Mouse (Mus musculus): ENCODE measurements around the gene Plbd1. TPM values are rescaled to one million over a fixed set of nuclear protein-coding genes. Genes with fewer than 3 reads are reported as not detected.

The Plbd1 gene
- total and polyA plus RNA-seq, 2 experiments from 2014 or later: 0.19 to 0.40 TPM

DNA sequence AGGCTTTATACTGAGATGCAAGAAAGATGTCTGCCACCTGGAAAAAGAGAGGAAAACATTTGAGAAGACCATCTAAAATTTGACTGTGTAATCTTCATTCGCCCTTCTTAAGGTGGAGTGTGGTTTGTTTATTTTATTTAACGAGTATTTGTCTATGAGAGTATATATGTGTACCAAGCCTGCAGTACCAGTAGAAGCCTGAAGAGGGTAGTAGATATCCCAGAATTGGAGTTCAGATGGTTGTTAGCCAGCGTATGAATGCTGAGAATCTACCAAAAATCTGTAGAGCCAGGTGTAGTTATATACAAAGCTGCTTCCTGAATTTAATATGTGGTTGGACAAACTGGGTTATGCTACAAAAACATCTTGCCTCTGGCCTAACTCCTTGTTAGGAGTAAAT, 49.4 kb downstream of the Plbd1 start:
- 97% methylated on average over 3 of the region's 3 CpGs for WGBS
- ATAC-seq: no peak
- no peak for DNase-seq
- Histone ChIP-seq H3K9ac (no peak overlapping the region), H3K9me3 (ENCODE audit: low read length) (0 out of 2 replicates have a peak, but pooled peaks cover 4% of the 10 kb centered on the region), H3K4me3 (ENCODE audit: low read depth, low read length) (no peak overlapping the region), H3K4me2 (ENCODE audit: low read depth) (no peak overlapping the region), H3K27me3 (ENCODE audit: insufficient read depth, low read length) (no peaks in the 10 kb centered on the region), H3K4me1 (ENCODE audit: insufficient read depth) (no peaks in the 10 kb centered on the region), H3K36me3 (ENCODE audit: insufficient read depth) (peaks cover 34% of the 10 kb centered on the region), H3K27ac (ENCODE audit: low read depth, low read length) (no peak overlapping the region)
- peak; percentile 35 for TF ChIP-seq CTCF (IDR thresholded peaks at IDR 0.05; ENCODE audit: low read depth)

DNA sequence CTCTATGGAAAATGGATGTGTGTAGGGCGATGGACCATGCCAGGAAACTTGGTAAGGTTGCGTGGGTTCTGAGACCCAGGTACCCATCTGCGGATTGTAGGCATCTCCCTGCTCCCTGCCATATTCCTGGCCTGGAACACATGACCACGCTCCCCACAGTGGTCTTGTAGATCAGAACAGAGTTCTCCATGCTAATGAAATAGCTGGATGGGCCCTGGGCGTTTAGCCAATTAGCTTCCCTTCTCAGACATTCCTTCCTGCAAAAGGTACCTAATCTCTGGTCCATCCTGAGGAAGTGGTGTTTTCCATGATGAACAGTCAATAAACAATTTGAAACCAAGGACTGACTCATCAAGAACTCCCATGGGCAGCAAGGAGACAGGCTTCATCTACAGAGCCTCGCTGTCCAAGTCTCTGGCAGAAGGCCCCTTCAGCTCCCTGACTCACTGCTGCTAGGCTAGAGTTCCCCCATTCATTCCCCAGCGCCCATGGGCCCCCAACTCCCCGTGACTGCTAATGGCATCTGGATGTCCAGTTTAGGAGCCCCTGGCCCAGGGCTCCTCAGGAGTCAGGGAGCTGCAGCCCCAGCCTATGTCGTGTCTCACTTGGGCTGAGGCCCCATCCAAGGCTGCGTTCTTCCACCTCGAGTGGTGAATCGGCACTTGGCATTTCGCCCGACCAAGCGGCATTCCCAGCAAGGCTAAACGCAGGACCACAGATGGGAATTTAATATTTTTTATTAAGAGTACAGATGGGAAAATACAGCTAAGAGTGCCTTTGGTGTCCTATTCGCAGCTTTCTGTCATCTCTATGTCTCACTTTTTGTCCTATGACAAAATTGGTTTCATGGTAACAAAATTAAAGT, 50.1 kb downstream of the Plbd1 start:
- H3K4me2 ChIP-seq (ENCODE audit: low read depth): no peak overlapping the region
- H3K9me3 ChIP-seq (ENCODE audit: low read length): 0 out of 2 replicates have a peak, but pooled peaks cover 4% of the 10 kb centered on the region
- no peaks in the 10 kb centered on the region for H3K27me3 ChIP-seq (ENCODE audit: insufficient read depth, low read length)
- H3K4me3 ChIP-seq (ENCODE audit: low read depth, low read length): no peak overlapping the region
- WGBS: 91% methylated on average over 17 of the region's 17 CpGs
- no peak for ATAC-seq
- H3K27ac ChIP-seq (ENCODE audit: low read depth, low read length): no peak overlapping the region
- H3K9ac ChIP-seq: no peak overlapping the region
- no peak for TF ChIP-seq CTCF (IDR thresholded peaks at IDR 0.05; ENCODE audit: low read depth)
- DNase-seq: no peak
- H3K36me3 ChIP-seq (ENCODE audit: insufficient read depth): peaks cover 40% of the 10 kb centered on the region
- no peaks in the 10 kb centered on the region for H3K4me1 ChIP-seq (ENCODE audit: insufficient read depth)

DNA sequence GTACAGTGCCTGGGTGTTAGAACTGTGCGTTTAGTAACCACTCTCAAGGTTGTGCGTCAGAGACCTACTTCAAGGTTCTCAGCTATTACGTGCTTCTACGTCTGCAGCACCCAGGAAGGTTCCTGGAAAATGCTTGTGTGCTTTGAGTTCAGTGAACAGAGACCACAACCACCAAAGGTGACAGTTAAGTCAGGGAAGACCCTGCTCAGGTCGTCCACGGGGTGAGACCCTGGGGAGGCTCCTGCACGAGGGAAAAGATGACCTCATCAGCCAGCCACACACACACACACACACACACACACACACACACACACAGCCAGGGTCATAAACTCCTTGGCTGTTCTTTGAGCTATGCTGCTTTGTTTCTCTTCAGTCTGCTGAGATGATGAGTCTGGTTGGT, 59.1 kb downstream of the Plbd1 start:
- H3K27ac ChIP-seq (ENCODE audit: low read depth, low read length): no peak overlapping the region
- H3K36me3 ChIP-seq (ENCODE audit: insufficient read depth): peaks cover 71% of the 10 kb centered on the region
- WGBS: 87% methylated on average over 7 of the region's 7 CpGs
- DNase-seq (no peak), ATAC-seq (no peak)
- no peak overlapping the region for H3K4me2 ChIP-seq (ENCODE audit: low read depth)
- no peaks in the 10 kb centered on the region for H3K4me1 ChIP-seq (ENCODE audit: insufficient read depth)
- no peak for TF ChIP-seq CTCF (IDR thresholded peaks at IDR 0.05; ENCODE audit: low read depth)
- H3K4me3 ChIP-seq (ENCODE audit: low read depth, low read length): no peak overlapping the region
- no peaks in the 10 kb centered on the region for H3K27me3 ChIP-seq (ENCODE audit: insufficient read depth, low read length)
- no peak overlapping the region for H3K9ac ChIP-seq
- no peaks in the 10 kb centered on the region for H3K9me3 ChIP-seq (ENCODE audit: low read length)

DNA sequence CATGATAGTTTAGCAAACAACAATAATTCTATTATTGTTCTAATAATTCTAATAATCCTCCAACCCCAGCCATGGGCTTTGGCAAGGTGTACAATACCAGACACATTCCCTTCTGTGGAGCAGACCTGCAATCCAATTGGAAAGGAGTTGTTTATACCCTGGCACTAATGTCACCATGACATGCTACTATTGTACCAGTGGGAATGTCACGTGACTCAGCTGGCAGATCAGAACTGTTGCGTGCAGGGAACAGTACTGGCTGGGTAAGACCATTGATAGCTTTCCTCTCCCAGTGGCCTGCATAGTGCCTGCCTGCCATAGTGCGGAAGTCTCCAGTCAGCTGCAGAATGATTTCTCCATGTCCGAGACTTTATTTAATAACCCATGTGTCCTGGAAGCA, 67.2 kb downstream of the Plbd1 start:
- ATAC-seq (no peak; the same call in 1 of the 2 replicates), DNase-seq (no peak)
- WGBS: 88% methylated on average over 4 of the region's 4 CpGs
- H3K9ac ChIP-seq: no peak overlapping the region
- no peak overlapping the region for H3K4me3 ChIP-seq (ENCODE audit: low read depth, low read length)
- no peaks in the 10 kb centered on the region for H3K27me3 ChIP-seq (ENCODE audit: insufficient read depth, low read length)
- no peak overlapping the region for H3K27ac ChIP-seq (ENCODE audit: low read depth, low read length)
- no peaks in the 10 kb centered on the region for H3K9me3 ChIP-seq (ENCODE audit: low read length)
- no peak for TF ChIP-seq CTCF (IDR thresholded peaks at IDR 0.05; ENCODE audit: low read depth)
- H3K4me2 ChIP-seq (ENCODE audit: low read depth): no peak overlapping the region
- H3K4me1 ChIP-seq (ENCODE audit: insufficient read depth): no peaks in the 10 kb centered on the region
- peaks cover 50% of the 10 kb centered on the region for H3K36me3 ChIP-seq (ENCODE audit: insufficient read depth)

DNA sequence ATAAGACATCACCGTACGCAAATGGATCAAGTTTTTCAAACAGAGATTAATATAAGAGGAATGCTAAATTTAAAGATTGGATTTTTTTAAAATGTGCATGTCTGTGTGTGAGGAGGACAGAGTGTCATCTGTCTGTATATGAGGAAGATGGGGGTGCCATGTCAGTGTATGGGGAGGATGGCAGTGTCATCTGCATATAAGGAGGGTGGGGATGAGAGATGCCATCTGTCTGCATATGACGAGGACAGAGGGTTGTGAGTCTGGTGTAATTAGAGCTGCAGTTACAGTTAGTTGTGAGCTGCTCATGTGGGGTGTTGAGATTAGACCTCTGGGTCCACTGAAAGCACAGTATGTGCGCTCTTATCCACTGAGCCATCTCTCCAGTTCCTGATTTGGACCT, 71.0 kb downstream of the Plbd1 start:
- no peak for TF ChIP-seq CTCF (IDR thresholded peaks at IDR 0.05; ENCODE audit: low read depth)
- H3K4me2 ChIP-seq (ENCODE audit: low read depth): no peak overlapping the region
- peaks cover 55% of the 10 kb centered on the region for H3K36me3 ChIP-seq (ENCODE audit: insufficient read depth)
- ATAC-seq (0 out of 2 replicates have a peak, but pooled peaks have one; percentile 43), DNase-seq (no peak)
- H3K9ac ChIP-seq: no peak overlapping the region
- H3K4me1 ChIP-seq (ENCODE audit: insufficient read depth): no peaks in the 10 kb centered on the region
- H3K9me3 ChIP-seq (ENCODE audit: low read length): no peaks in the 10 kb centered on the region
- 80% methylated on average over 4 of the region's 4 CpGs for WGBS
- peak overlapping the region; percentile 9; the same call in 1 of the 2 replicates for H3K27ac ChIP-seq (ENCODE audit: low read depth, low read length)
- no peaks in the 10 kb centered on the region for H3K27me3 ChIP-seq (ENCODE audit: insufficient read depth, low read length)
- no peak overlapping the region for H3K4me3 ChIP-seq (ENCODE audit: low read depth, low read length)

DNA sequence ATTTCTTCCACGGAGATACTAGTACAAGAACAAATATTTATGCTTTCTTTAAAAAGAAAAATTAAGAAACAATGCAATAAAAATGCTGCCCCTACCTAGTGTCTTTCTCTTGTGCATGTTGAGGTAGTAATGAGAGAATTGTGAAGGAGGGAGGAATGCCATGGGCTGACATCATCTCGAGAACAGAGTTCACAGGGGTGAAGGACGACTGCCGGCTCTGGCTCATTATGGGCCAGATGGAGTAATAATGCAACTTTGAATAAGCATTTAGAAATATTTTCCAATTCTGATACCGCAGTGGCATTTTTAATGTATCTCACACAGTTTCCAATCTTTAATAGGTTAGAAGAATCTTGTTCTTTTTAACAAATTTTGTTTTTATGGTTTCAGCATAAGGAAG, 95.7 kb downstream of the Plbd1 start:
- no peak for TF ChIP-seq CTCF (IDR thresholded peaks at IDR 0.05; ENCODE audit: low read depth)
- H3K4me3 ChIP-seq (ENCODE audit: low read depth, low read length): no peak overlapping the region
- peaks cover 58% of the 10 kb centered on the region for H3K36me3 ChIP-seq (ENCODE audit: insufficient read depth)

More for the DNA sequence above, 95.7 kb downstream of the Plbd1 start:
- Histone ChIP-seq H3K27ac (ENCODE audit: low read depth, low read length) (no peak overlapping the region), H3K9me3 (ENCODE audit: low read length) (peaks cover 4% of the 10 kb centered on the region; the same call in 1 of the 2 replicates), H3K27me3 (ENCODE audit: insufficient read depth, low read length) (no peaks in the 10 kb centered on the region), H3K4me1 (ENCODE audit: insufficient read depth) (no peaks in the 10 kb centered on the region), H3K4me2 (ENCODE audit: low read depth) (no peak overlapping the region), H3K9ac (no peak overlapping the region)
- ATAC-seq: no peak
- 90% methylated on average over 5 of the region's 5 CpGs for WGBS
- no peak for DNase-seq

Other genes starting within 250 kb of the Plbd1 start
- 0.29 TPM in 1 of 2 replicates, not detected in the other for gene E330021D16Rik, start 246.4 kb downstream of the Plbd1 start, total RNA-seq (2014; rRNA removed)
- not detected in 2 replicates for gene E330021D16Rik, start 246.4 kb downstream of the Plbd1 start, polyA plus RNA-seq (2015; fragmentation: Nextera tagmentation; extraction: Ambion mirVana)
- gene Atf7ip, start 155.8 kb downstream of the Plbd1 start, total RNA-seq (2014; rRNA removed): 35.0 and 54.8 TPM in 2 replicates
- 12.6 and 23.5 TPM in 2 replicates for gene Atf7ip, start 155.8 kb downstream of the Plbd1 start, polyA plus RNA-seq (2015; fragmentation: Nextera tagmentation; extraction: Ambion mirVana)
- gene Gucy2c, start 119.8 kb upstream of the Plbd1 start, total RNA-seq (2014; rRNA removed): 0.54 and 0.67 TPM in 2 replicates
- gene Gucy2c, start 119.8 kb upstream of the Plbd1 start, polyA plus RNA-seq (2015; fragmentation: Nextera tagmentation; extraction: Ambion mirVana): 0.14 and 0.42 TPM in 2 replicates
- gene Hist4h4, start 142.5 kb upstream of the Plbd1 start, total RNA-seq (2014; rRNA removed): 19.4 and 39.2 TPM in 2 replicates
- 0.42 and 0.45 TPM in 2 replicates for gene Hist4h4, start 142.5 kb upstream of the Plbd1 start, polyA plus RNA-seq (2015; fragmentation: Nextera tagmentation; extraction: Ambion mirVana)
- 31.7 and 47.5 TPM in 2 replicates for gene H2afj, start 146.3 kb upstream of the Plbd1 start, total RNA-seq (2014; rRNA removed)
- 119 and 159 TPM in 2 replicates for gene H2afj, start 146.3 kb upstream of the Plbd1 start, polyA plus RNA-seq (2015; fragmentation: Nextera tagmentation; extraction: Ambion mirVana)
- gene BC049715, start 165.7 kb upstream of the Plbd1 start, total RNA-seq (2014; rRNA removed): 0.92 and 1.9 TPM in 2 replicates
- 1.1 and 2.1 TPM in 2 replicates for gene BC049715, start 165.7 kb upstream of the Plbd1 start, polyA plus RNA-seq (2015; fragmentation: Nextera tagmentation; extraction: Ambion mirVana)
- gene Wbp11, start 166.3 kb upstream of the Plbd1 start, total RNA-seq (2014; rRNA removed): 45.8 and 52.5 TPM in 2 replicates
- 67.1 and 87.4 TPM in 2 replicates for gene Wbp11, start 166.3 kb upstream of the Plbd1 start, polyA plus RNA-seq (2015; fragmentation: Nextera tagmentation; extraction: Ambion mirVana)
- 2.7 and 2.8 TPM in 2 replicates for gene Smco3, start 173.5 kb upstream of the Plbd1 start, total RNA-seq (2014; rRNA removed)
- gene Smco3, start 173.5 kb upstream of the Plbd1 start, polyA plus RNA-seq (2015; fragmentation: Nextera tagmentation; extraction: Ambion mirVana): 1.5 TPM in 2 replicates
- not detected in 2 replicates for gene Art4, start 195.8 kb upstream of the Plbd1 start, total RNA-seq (2014; rRNA removed)
- gene Art4, start 195.8 kb upstream of the Plbd1 start, polyA plus RNA-seq (2015; fragmentation: Nextera tagmentation; extraction: Ambion mirVana): 0.13 and 0.23 TPM in 2 replicates
- 31.2 and 32.7 TPM in 2 replicates for gene Mgp, start 213.9 kb upstream of the Plbd1 start, total RNA-seq (2014; rRNA removed)
- gene Mgp, start 213.9 kb upstream of the Plbd1 start, polyA plus RNA-seq (2015; fragmentation: Nextera tagmentation; extraction: Ambion mirVana): 39.9 and 57.8 TPM in 2 replicates